Mouse (Mus musculus): ENCODE measurements at regions not wholly inside any gene's neighbourhood (a gene's known extent, or its start where the extent isn't known, plus 50 kb on each side); places are given as distances from the start of the nearest gene placed in this dataset.

- no peaks in the 10 kb centered on the region for H3K9me3 ChIP-seq
- WGBS: 82% methylated on average over 4 of the region's 4 CpGs
- no peaks in the 10 kb centered on the region for H3K36me3 ChIP-seq
These were observed 139.2 kb upstream of the Lpp start for GRCm38 (mm10) chr16:24254143-24254542.

GRCm38 (mm10) chr16:24247291-24247690 is 146.0 kb upstream of the Lpp start:
- no peaks in the 10 kb centered on the region for H3K9me3 ChIP-seq
- no peak overlapping the region for H3K27ac ChIP-seq
- H3K9ac ChIP-seq: no peak overlapping the region
- H3K4me3 ChIP-seq: no peak overlapping the region
- H3K4me1 ChIP-seq: no peaks in the 10 kb centered on the region
- no peak for ATAC-seq (ENCODE audit: insufficient number of reproducible peaks, insufficient read depth, low FRiP score, low TSS enrichment, low read depth)
- no peaks in the 10 kb centered on the region for H3K27me3 ChIP-seq
- H3K4me2 ChIP-seq: no peak overlapping the region
- 71% methylated on average over 5 of the region's 5 CpGs for WGBS
- H3K36me3 ChIP-seq: no peaks in the 10 kb centered on the region

More at GRCm38 (mm10) chr16:24254143-24254542, 139.2 kb upstream of the Lpp start:
- Histone ChIP-seq H3K4me2 (no peak overlapping the region), H3K4me1 (no peaks in the 10 kb centered on the region), H3K27ac (no peak overlapping the region), H3K27me3 (no peaks in the 10 kb centered on the region), H3K9ac (no peak overlapping the region), H3K4me3 (no peak overlapping the region)
- no peak for ATAC-seq (ENCODE audit: insufficient number of reproducible peaks, insufficient read depth, low FRiP score, low TSS enrichment, low read depth)

- H3K27ac ChIP-seq: no peak overlapping the region
- H3K4me2 ChIP-seq: no peak overlapping the region
- peaks cover 12% of the 10 kb centered on the region for H3K4me1 ChIP-seq
- no peaks in the 10 kb centered on the region for H3K9me3 ChIP-seq
- no peaks in the 10 kb centered on the region for H3K36me3 ChIP-seq
- WGBS: 56% methylated on average over 3 of the region's 3 CpGs
- no peak overlapping the region for H3K9ac ChIP-seq
- H3K27me3 ChIP-seq: no peaks in the 10 kb centered on the region
- H3K4me3 ChIP-seq: no peak overlapping the region
- ATAC-seq (ENCODE audit: insufficient number of reproducible peaks, insufficient read depth, low FRiP score, low TSS enrichment, low read depth): no peak
These were observed 155.2 kb upstream of the Lpp start for GRCm38 (mm10) chr16:24238075-24238555.

- H3K27me3 ChIP-seq: no peaks in the 10 kb centered on the region
- no peak for ATAC-seq (ENCODE audit: insufficient number of reproducible peaks, insufficient read depth, low FRiP score, low TSS enrichment, low read depth)
- no peak overlapping the region for H3K27ac ChIP-seq
- 41% methylated on average over 3 of the region's 3 CpGs for WGBS
- H3K4me1 ChIP-seq: peaks cover 12% of the 10 kb centered on the region
- no peaks in the 10 kb centered on the region for H3K9me3 ChIP-seq
- no peak overlapping the region for H3K4me3 ChIP-seq
- no peak overlapping the region for H3K4me2 ChIP-seq
- H3K9ac ChIP-seq: no peak overlapping the region
- H3K36me3 ChIP-seq: no peaks in the 10 kb centered on the region
These were observed 155.9 kb upstream of the Lpp start for GRCm38 (mm10) chr16:24237425-24237824.

- peaks cover 12% of the 10 kb centered on the region for H3K4me1 ChIP-seq
- ATAC-seq (ENCODE audit: insufficient number of reproducible peaks, insufficient read depth, low FRiP score, low TSS enrichment, low read depth): no peak
- H3K4me3 ChIP-seq: no peak overlapping the region
- no peak overlapping the region for H3K4me2 ChIP-seq
- H3K36me3 ChIP-seq: no peaks in the 10 kb centered on the region
- WGBS: 89% methylated on average over 3 of the region's 3 CpGs
- H3K27me3 ChIP-seq: no peaks in the 10 kb centered on the region
- H3K9me3 ChIP-seq: no peaks in the 10 kb centered on the region
- H3K9ac ChIP-seq: no peak overlapping the region
- no peak overlapping the region for H3K27ac ChIP-seq
These were observed 156.3 kb upstream of the Lpp start for GRCm38 (mm10) chr16:24237013-24237412.

- ATAC-seq (ENCODE audit: insufficient number of reproducible peaks, insufficient read depth, low FRiP score, low TSS enrichment, low read depth): no peak
- no peak overlapping the region for H3K4me3 ChIP-seq
- WGBS: 57% methylated on average over 3 of the region's 3 CpGs
- H3K9me3 ChIP-seq: no peaks in the 10 kb centered on the region
- H3K9ac ChIP-seq: no peak overlapping the region
- no peaks in the 10 kb centered on the region for H3K36me3 ChIP-seq
- no peak overlapping the region for H3K4me2 ChIP-seq
- no peak overlapping the region for H3K27ac ChIP-seq
- no peaks in the 10 kb centered on the region for H3K27me3 ChIP-seq
- peaks cover 12% of the 10 kb centered on the region for H3K4me1 ChIP-seq
These were observed 156.8 kb upstream of the Lpp start for GRCm38 (mm10) chr16:24236511-24236910.

GRCm38 (mm10) chr16:24234795-24235194 is 158.5 kb upstream of the Lpp start:
- H3K4me3 ChIP-seq: no peak overlapping the region
- no peaks in the 10 kb centered on the region for H3K36me3 ChIP-seq
- H3K9ac ChIP-seq: no peak overlapping the region
- no peak overlapping the region for H3K27ac ChIP-seq
- 82% methylated on average over 11 of the region's 11 CpGs for WGBS
- no peak for ATAC-seq (ENCODE audit: insufficient number of reproducible peaks, insufficient read depth, low FRiP score, low TSS enrichment, low read depth)
- H3K4me1 ChIP-seq: peaks cover 15% of the 10 kb centered on the region
- no peaks in the 10 kb centered on the region for H3K9me3 ChIP-seq
- H3K27me3 ChIP-seq: no peaks in the 10 kb centered on the region
- H3K4me2 ChIP-seq: no peak overlapping the region

- no peak overlapping the region for H3K4me3 ChIP-seq
- no peak overlapping the region for H3K27ac ChIP-seq
- H3K27me3 ChIP-seq: no peaks in the 10 kb centered on the region
- H3K9me3 ChIP-seq: no peaks in the 10 kb centered on the region
- 89% methylated on average over 6 of the region's 6 CpGs for WGBS
- H3K4me1 ChIP-seq: peaks cover 9% of the 10 kb centered on the region; the same call in 1 of the 2 replicates
- no peak for ATAC-seq (ENCODE audit: insufficient number of reproducible peaks, insufficient read depth, low FRiP score, low TSS enrichment, low read depth)
- no peak overlapping the region for H3K4me2 ChIP-seq
- H3K9ac ChIP-seq: no peak overlapping the region
- H3K36me3 ChIP-seq: no peaks in the 10 kb centered on the region
These were observed 161.2 kb upstream of the Lpp start for GRCm38 (mm10) chr16:24232001-24232530.

- H3K4me3 ChIP-seq: no peak overlapping the region
- ATAC-seq (ENCODE audit: insufficient number of reproducible peaks, insufficient read depth, low FRiP score, low TSS enrichment, low read depth): no peak
- H3K4me2 ChIP-seq: no peak overlapping the region
- 76% methylated on average over 5 of the region's 5 CpGs for WGBS
- H3K9ac ChIP-seq: no peak overlapping the region
- no peak overlapping the region for H3K27ac ChIP-seq
- no peaks in the 10 kb centered on the region for H3K9me3 ChIP-seq
- no peaks in the 10 kb centered on the region for H3K36me3 ChIP-seq
- peaks cover 3% of the 10 kb centered on the region; the same call in 1 of the 2 replicates for H3K4me1 ChIP-seq
- H3K27me3 ChIP-seq: no peaks in the 10 kb centered on the region
These were observed 161.8 kb upstream of the Lpp start for GRCm38 (mm10) chr16:24231506-24231905.

GRCm38 (mm10) chr16:24229002-24229607 is 164.2 kb upstream of the Lpp start:
- ATAC-seq (ENCODE audit: insufficient number of reproducible peaks, insufficient read depth, low FRiP score, low TSS enrichment, low read depth): no peak
- 70% methylated on average over 7 of the region's 7 CpGs for WGBS
- H3K27me3 ChIP-seq: no peaks in the 10 kb centered on the region
- H3K4me2 ChIP-seq: no peak overlapping the region
- no peaks in the 10 kb centered on the region for H3K9me3 ChIP-seq
- no peaks in the 10 kb centered on the region for H3K36me3 ChIP-seq
- no peak overlapping the region for H3K4me3 ChIP-seq
- no peak overlapping the region for H3K9ac ChIP-seq
- H3K4me1 ChIP-seq: peaks cover 3% of the 10 kb centered on the region; the same call in 1 of the 2 replicates
- no peak overlapping the region for H3K27ac ChIP-seq

GRCm38 (mm10) chr16:24225897-24226296 is 167.4 kb upstream of the Lpp start:
- H3K4me2 ChIP-seq: no peak overlapping the region
- H3K9ac ChIP-seq: no peak overlapping the region
- no peaks in the 10 kb centered on the region for H3K9me3 ChIP-seq
- no peak overlapping the region for H3K4me3 ChIP-seq
- no peak for ATAC-seq (ENCODE audit: insufficient number of reproducible peaks, insufficient read depth, low FRiP score, low TSS enrichment, low read depth)
- no peaks in the 10 kb centered on the region for H3K36me3 ChIP-seq
- H3K4me1 ChIP-seq: no peaks in the 10 kb centered on the region
- no peak overlapping the region for H3K27ac ChIP-seq
- 85% methylated on average over 4 of the region's 4 CpGs for WGBS
- H3K27me3 ChIP-seq: no peaks in the 10 kb centered on the region

- H3K9ac ChIP-seq: no peak overlapping the region
- no peak overlapping the region for H3K4me3 ChIP-seq
- no peak for ATAC-seq (ENCODE audit: insufficient number of reproducible peaks, insufficient read depth, low FRiP score, low TSS enrichment, low read depth)
- H3K27me3 ChIP-seq: no peaks in the 10 kb centered on the region
- no peaks in the 10 kb centered on the region for H3K36me3 ChIP-seq
- no peaks in the 10 kb centered on the region for H3K9me3 ChIP-seq
- H3K4me2 ChIP-seq: no peak overlapping the region
- H3K4me1 ChIP-seq: no peaks in the 10 kb centered on the region
- 94% methylated on average over 1 of the region's 1 CpGs for WGBS
- no peak overlapping the region for H3K27ac ChIP-seq
These were observed 168.2 kb upstream of the Lpp start for GRCm38 (mm10) chr16:24225090-24225489.
